15 mouse cellular contexts compared by ENCODE assay signal in the genomic region with DNA sequence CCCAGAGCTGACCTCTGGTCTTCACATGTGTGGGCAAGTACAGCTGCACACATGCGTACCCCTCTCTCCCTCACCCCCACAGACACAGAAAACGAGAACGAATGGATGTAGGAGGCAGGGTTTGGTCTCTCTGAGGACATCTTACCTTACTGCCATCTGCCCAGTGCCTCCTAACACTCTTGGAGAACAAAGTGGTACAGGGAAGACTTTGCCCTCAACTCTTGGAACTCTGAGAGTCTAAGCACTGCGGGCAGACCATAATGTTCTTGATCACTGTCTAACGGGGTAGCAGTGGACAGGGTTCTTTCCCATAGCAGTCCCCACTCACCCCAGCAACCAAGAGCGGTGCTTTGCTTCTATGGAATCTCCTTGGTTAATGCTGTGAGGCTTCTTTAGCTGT. TPM values are rescaled to one million over a fixed set of nuclear protein-coding genes. Genes with fewer than 3 reads are reported as not detected.
DNase-seq lines count a peak whose midpoint lies in the region; ATAC-seq lines count a peak whose summit lies in the region.
"Had no signal": no experiment of that assay in that cellular context is flagged by ENCODE, and none has a peak within 500 bp of the region (broad histone marks: within the 10 kb centered on the region; RNA-seq: fewer than 3 reads in every experiment).

No protein-coding gene starts in this region.

- no peaks in the 10 kb centered on the region for H3K27me3 ChIP-seq in hindbrain, embryonic 13.5 days
- no peaks in the 10 kb centered on the region for H3K27me3 ChIP-seq in hindbrain, embryonic 12.5 days
- no peaks in the 10 kb centered on the region for H3K27me3 ChIP-seq in neural tube, embryonic 15.5 days (replicated peaks)
- H3K27me3 ChIP-seq: midbrain, embryonic 12.5 days; Patski had no signal

- peak; percentile 37 to 49 for DNase-seq in kidney, postnatal 36 days
- DNase-seq in kidney, adult 18-20 months = no peak
- no peak for DNase-seq in neural tube, embryonic 10.5 days (ENCODE audit: extremely low spot score, low spot score)
- DNase-seq in c-Kit-positive CD71-positive TER-119-positive erythroid progenitor cells, embryonic 14.5 days (ENCODE audit: low spot score) = no peak
- DNase-seq: heart, postnatal 4 days; lung, adult 2 months; spleen, adult 18-20 months; thymus, adult 18-20 months had no signal

- no peak overlapping the region for H3K9ac ChIP-seq in hindbrain, embryonic 13.5 days
- no peak overlapping the region for H3K9ac ChIP-seq in hindbrain, embryonic 12.5 days
- H3K9ac ChIP-seq in neural tube, embryonic 15.5 days (replicated peaks) = no peak overlapping the region
- H3K9ac ChIP-seq: midbrain, embryonic 12.5 days had no signal

- peak overlapping the region; percentile 20; the same call in 1 of the 2 replicates for H3K27ac ChIP-seq in hindbrain, embryonic 13.5 days
- H3K27ac ChIP-seq in hindbrain, embryonic 12.5 days = no peak overlapping the region
- H3K27ac ChIP-seq in neural tube, embryonic 15.5 days (replicated peaks) = peak overlapping the region; percentile 68
- H3K27ac ChIP-seq: gastrocnemius, adult 2 months; midbrain, embryonic 12.5 days had no signal

- peaks cover 56% of the 10 kb centered on the region for H3K4me1 ChIP-seq in hindbrain, embryonic 13.5 days (replicated peaks)
- peaks cover 29% of the 10 kb centered on the region for H3K4me1 ChIP-seq in hindbrain, embryonic 12.5 days
- H3K4me1 ChIP-seq in neural tube, embryonic 15.5 days = peaks cover 47% of the 10 kb centered on the region

- H3K36me3 ChIP-seq in hindbrain, embryonic 13.5 days = peaks cover 90% of the 10 kb centered on the region
- peaks cover 89% of the 10 kb centered on the region for H3K36me3 ChIP-seq in hindbrain, embryonic 12.5 days
- H3K36me3 ChIP-seq in neural tube, embryonic 15.5 days = peaks cover 77% of the 10 kb centered on the region

- no peak overlapping the region for H3K4me3 ChIP-seq in hindbrain, embryonic 13.5 days
- H3K4me3 ChIP-seq in hindbrain, embryonic 12.5 days = no peak overlapping the region
- no peak overlapping the region for H3K4me3 ChIP-seq in neural tube, embryonic 15.5 days (replicated peaks)
- H3K4me3 ChIP-seq: midbrain, embryonic 12.5 days had no signal

- WGBS in hindbrain, embryonic 13.5 days = 87% methylated on average over 6 of the region's 6 CpGs
- WGBS in hindbrain, embryonic 12.5 days = 95% methylated on average over 6 of the region's 6 CpGs
- WGBS in neural tube, embryonic 15.5 days = 94% methylated on average over 6 of the region's 6 CpGs

- no peak for ATAC-seq in hindbrain, embryonic 13.5 days (ENCODE audit: low FRiP score)
- ATAC-seq in hindbrain, embryonic 12.5 days (ENCODE audit: low FRiP score) = no peak
- no peak for ATAC-seq in neural tube, embryonic 15.5 days (ENCODE audit: low FRiP score)
- ATAC-seq: activated CD4-positive, CD25-positive, alpha-beta regulatory T cell, adult 4 months; Patski had no signal

- no peak overlapping the region for H3K4me2 ChIP-seq in hindbrain, embryonic 13.5 days
- H3K4me2 ChIP-seq in hindbrain, embryonic 12.5 days (replicated peaks) = no peak overlapping the region
- H3K4me2 ChIP-seq in neural tube, embryonic 15.5 days = no peak overlapping the region
- H3K4me2 ChIP-seq: midbrain, embryonic 12.5 days had no signal

- no peaks in the 10 kb centered on the region for H3K9me3 ChIP-seq in hindbrain, embryonic 13.5 days
- no peaks in the 10 kb centered on the region for H3K9me3 ChIP-seq in hindbrain, embryonic 12.5 days (replicated peaks)
- no peaks in the 10 kb centered on the region for H3K9me3 ChIP-seq in neural tube, embryonic 15.5 days (replicated peaks)
- H3K9me3 ChIP-seq: midbrain, embryonic 12.5 days had no signal

RNA-seq across cellular contexts. Expression of a gene that starts 6.3 kb away (rescaled TPM):
- 157 and 159 TPM in 2 replicates for polyA plus RNA-seq in hindbrain, embryonic 13.5 days (2015; fragmentation: Nextera tagmentation; extraction: Ambion mirVana)
- 175 and 183 TPM in 2 replicates for polyA plus RNA-seq in hindbrain, embryonic 12.5 days (2016; fragmentation: Nextera tagmentation; extraction: Ambion mirVana)
- polyA plus RNA-seq in neural tube, embryonic 15.5 days (2015; fragmentation: Nextera tagmentation; extraction: Ambion mirVana) = 146 and 157 TPM in 2 replicates

RNA-seq across cellular contexts. Expression of a gene that starts 14.8 kb away (rescaled TPM):
- 386 and 403 TPM in 2 replicates for polyA plus RNA-seq in hindbrain, embryonic 13.5 days (2015; fragmentation: Nextera tagmentation; extraction: Ambion mirVana)
- 313 and 342 TPM in 2 replicates for polyA plus RNA-seq in hindbrain, embryonic 12.5 days (2016; fragmentation: Nextera tagmentation; extraction: Ambion mirVana)
- polyA plus RNA-seq in neural tube, embryonic 15.5 days (2015; fragmentation: Nextera tagmentation; extraction: Ambion mirVana) = 353 and 355 TPM in 2 replicates

RNA-seq across cellular contexts. Expression of a gene that starts 14.9 kb away (rescaled TPM):
- 34.4 and 34.9 TPM in 2 replicates for polyA plus RNA-seq in hindbrain, embryonic 13.5 days (2015; fragmentation: Nextera tagmentation; extraction: Ambion mirVana)
- polyA plus RNA-seq in hindbrain, embryonic 12.5 days (2016; fragmentation: Nextera tagmentation; extraction: Ambion mirVana) = 60.3 and 62.4 TPM in 2 replicates
- 22.8 and 42.1 TPM in 2 replicates for polyA plus RNA-seq in neural tube, embryonic 15.5 days (2015; fragmentation: Nextera tagmentation; extraction: Ambion mirVana)

RNA-seq across cellular contexts. Expression of a gene that starts 51.5 kb away (rescaled TPM):
- polyA plus RNA-seq in hindbrain, embryonic 13.5 days (2015; fragmentation: Nextera tagmentation; extraction: Ambion mirVana) = 0.44 and 0.50 TPM in 2 replicates
- 1.3 and 1.9 TPM in 2 replicates for polyA plus RNA-seq in hindbrain, embryonic 12.5 days (2016; fragmentation: Nextera tagmentation; extraction: Ambion mirVana)
- polyA plus RNA-seq in neural tube, embryonic 15.5 days (2015; fragmentation: Nextera tagmentation; extraction: Ambion mirVana) = 0.79 and 1.7 TPM in 2 replicates

Comparison
In these comparisons a context has a peak if more than half of its experiments do, and no peak if none do; other contexts are left out.
1. DNase-seq: peak in kidney, postnatal 36 days (2 of 2); none in kidney, adult 18-20 months (single experiment), neural tube, embryonic 10.5 days (single experiment) and c-Kit-positive CD71-positive TER-119-positive erythroid progenitor cells, embryonic 14.5 days (single experiment).